Mouse (Mus musculus): ENCODE results near the gene E330014E10Rik. TPM values are rescaled to one million over a fixed set of nuclear protein-coding genes. Genes with fewer than 3 reads are reported as not detected.
"Not testable (repeated sequence)": the region's sequence is repeated elsewhere in the genome, so short reads cannot be mapped to it uniquely, and the experiment has no call there.

Gene E330014E10Rik
- not detected for total RNA-seq (2021)
- long read RNA-seq, experiment 1, result 0 reads
- long read RNA-seq, experiment 2, result 0 reads

GRCm38 (mm10) chr5:95775690-95776089, at the start of gene E330014E10Rik:
TSS of gene E330014E10Rik (plus strand) at chr5:95775990.
- DNase-seq (ENCODE audit: low spot score in 2 of 2), result not testable (repeated sequence)

DNA sequence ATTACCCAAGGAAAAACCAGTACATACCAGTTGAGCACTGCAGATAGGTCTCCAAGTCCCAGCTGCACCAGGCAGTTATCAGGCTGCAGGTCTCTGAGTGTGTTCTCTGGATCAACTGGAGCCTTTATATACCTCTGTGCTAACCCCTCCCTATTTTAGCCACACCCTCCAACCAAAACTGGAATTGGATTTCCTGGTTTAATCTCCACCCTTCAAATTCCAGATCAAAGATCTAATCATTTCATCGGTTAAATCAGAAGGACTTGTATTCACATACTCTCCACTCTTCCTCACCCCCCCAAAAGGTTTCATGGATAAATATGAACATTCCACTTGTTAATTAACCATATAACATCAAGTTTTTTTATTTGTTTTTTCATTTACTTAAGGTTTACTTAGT, 39.7 kb upstream of the E330014E10Rik start, which contains the start of gene Gm7978:
Gene Gm7978, minus strand, starts transcription at position 101 of the 400 bp plus-strand sequence.
- not testable (repeated sequence) for DNase-seq (ENCODE audit: low spot score in 2 of 2)

DNA sequence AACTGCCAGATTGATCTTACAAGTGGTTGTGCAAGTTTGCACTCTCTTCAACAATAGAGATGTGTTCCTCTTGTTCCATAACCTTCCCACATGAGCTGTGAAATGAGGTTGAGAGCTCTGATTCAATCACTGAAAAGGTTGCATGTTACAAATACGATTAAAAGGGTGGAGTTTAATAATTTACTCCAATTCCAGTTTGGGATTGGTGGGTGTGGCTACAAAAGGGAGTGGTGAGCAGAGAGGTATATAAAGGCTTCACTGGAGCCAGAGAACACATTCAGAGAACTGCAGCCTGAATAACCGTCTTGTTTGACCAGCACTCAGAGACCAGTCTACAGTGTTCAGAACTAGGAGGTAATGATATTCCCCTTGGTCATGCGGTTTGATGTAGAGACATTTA, 34.1 kb upstream of the E330014E10Rik start, which contains the start of gene Gm7982:
Gene Gm7982, plus strand, starts transcription at position 301 of the 400 bp plus-strand sequence.
- not testable (repeated sequence) for DNase-seq (ENCODE audit: low spot score in 2 of 2)

- DNase-seq (ENCODE audit: low spot score in 2 of 2), result peak; percentile 15 to 25
These were observed 35.1 kb downstream of the E330014E10Rik start for GRCm38 (mm10) chr5:95810841-95811240.

GRCm38 (mm10) chr5:95836580-95836979, 60.8 kb downstream of the E330014E10Rik start:
- no peak for DNase-seq (ENCODE audit: low spot score in 2 of 2)

DNA sequence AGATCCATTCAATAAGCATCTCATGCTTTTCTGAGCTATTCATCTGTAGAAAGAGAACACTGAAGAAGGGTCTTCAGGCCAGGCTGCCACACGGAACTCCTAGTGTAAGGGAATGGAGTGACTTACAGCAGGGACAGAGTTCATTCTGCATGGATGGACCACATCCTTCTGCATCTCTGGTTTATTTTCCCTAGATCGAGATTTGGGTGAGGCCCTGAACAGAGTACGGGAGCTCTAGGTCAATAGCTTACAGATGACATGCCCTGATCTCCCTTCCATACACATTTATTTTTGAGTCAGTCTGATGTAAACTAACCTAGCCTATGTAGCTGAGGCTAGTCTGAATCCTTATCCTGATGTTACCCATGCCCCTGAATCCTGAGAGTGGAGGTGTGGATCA, 78.2 kb downstream of the E330014E10Rik start:
- DNase-seq (ENCODE audit: low spot score in 2 of 2), result no peak

Other genes with a start within 250 kb of the E330014E10Rik start
- gene Gm7971, start 181.1 kb upstream of the E330014E10Rik start, total RNA-seq (2021), result not detected
- gene Gm7978, start 39.8 kb upstream of the E330014E10Rik start, total RNA-seq (2021), result not detected
- gene Gm7982, start 34.0 kb upstream of the E330014E10Rik start, total RNA-seq (2021), result not detected
- 1 to 10 TPM; 2.1 to 2.6 TPM for gene Cxcl13, start 181.0 kb downstream of the E330014E10Rik start, total RNA-seq (2021)

Data from adrenal gland, adult 18-20 months (tissue).